Mouse (Mus musculus) stomach, embryonic 14.5 days (tissue): ENCODE measurements around the gene Mafg. TPM values are rescaled to one million over a fixed set of nuclear protein-coding genes. Genes with fewer than 3 reads are reported as not detected.
A peak's percentile ranks its signal among the peaks of the same experiment; 100 is the strongest.

Experiments
- ATAC-seq: fragments of 200-750 bp; cut with Nextera tagmentation; 2 replicates; pipeline ENCODE4 v1.8.0; 2017; ENCODE audit warnings: low read depth, moderate TSS enrichment; ENCODE audit not compliant: insufficient number of reproducible peaks, insufficient read depth, low FRiP score
- H3K27ac ChIP-seq: fragments of 300-500 bp; sonication (generic); 2 replicates; pipeline ENCODE4 v1.5.1; 2014; ENCODE audit warnings: mild to moderate bottlenecking, low read length, moderate library complexity, mixed read lengths
- H3K27me3 ChIP-seq: fragments of 300-500 bp; sonication (generic); 2 replicates; pipeline ENCODE4 v1.6.1; 2014; ENCODE audit warnings: low read length, control low read depth, mixed read lengths; ENCODE audit not compliant: control insufficient read depth, insufficient read depth
- H3K36me3 ChIP-seq: fragments of 300-500 bp; sonication (generic); 2 replicates; pipeline ENCODE4 v1.6.1; 2014; ENCODE audit warnings: mild to moderate bottlenecking, control low read depth, low read length, moderate library complexity, mixed read lengths; ENCODE audit not compliant: control insufficient read depth, insufficient read depth
- H3K4me1 ChIP-seq: fragments of 300-500 bp; sonication (generic); 2 replicates; pipeline ENCODE4 v1.6.1; 2014; ENCODE audit warnings: low read length, control low read depth, mixed read lengths; ENCODE audit not compliant: control insufficient read depth, insufficient read depth
- H3K4me2 ChIP-seq: fragments of 300-500 bp; sonication (generic); replicated peaks from 2 replicates; pipeline ENCODE4 v1.6.1; 2014; ENCODE audit warnings: low read depth, low read length, control low read depth
- H3K4me3 ChIP-seq: fragments of 300-500 bp; sonication (generic); 2 replicates; pipeline ENCODE4 v1.5.1; 2014; ENCODE audit warnings: low read depth, low read length, control low read depth
- H3K9ac ChIP-seq: fragments of 300-500 bp; sonication (generic); replicated peaks from 2 replicates; pipeline ENCODE4 v1.6.1; 2014; ENCODE audit warnings: low read depth, mild to moderate bottlenecking, control low read depth, low read length, moderate library complexity, mixed read lengths
- H3K9me3 ChIP-seq: fragments of 300-500 bp; sonication (generic); 2 replicates; pipeline ENCODE4 v1.6.1; 2016; ENCODE audit warnings: low read depth, low read length, control low read depth; ENCODE audit not compliant: control insufficient read depth
- WGBS: fragments of 180-500 bp; shearing (Covaris S2); extraction: QIAGEN DNeasy Blood & Tissue Kit; methylation state at CpG from one replicate; pipeline ENCODE4 v1.1.7; 2014; 5-methylcytosine and 5-hydroxymethylcytosine counted together
- polyA plus RNA-seq: library from polyadenylated mRNA; unstranded; fragments of >200 nt; fragmentation: Nextera tagmentation; extraction: Ambion mirVana; gene quantifications from 2 replicates; pipeline ENCODE4 v1.2.1, GENCODE M21; 2014

Gene Mafg
- polyA plus RNA-seq, 1 experiment from 2014 or later, result 21.2 TPM

GRCm38 (mm10) chr11:120634810-120635209 is 1.4 kb upstream of the Mafg start:
- H3K9me3 ChIP-seq, result no peaks in the 10 kb centered on the region
- ATAC-seq, result no peak
- H3K4me3 ChIP-seq, result no peak overlapping the region
- H3K4me2 ChIP-seq, result no peak overlapping the region
- no peaks in the 10 kb centered on the region for H3K27me3 ChIP-seq
- WGBS, result 85% methylated on average over 5 of the region's 5 CpGs
- peaks cover 27% of the 10 kb centered on the region for H3K4me1 ChIP-seq
- no peak overlapping the region for H3K27ac ChIP-seq
- H3K36me3 ChIP-seq, result no peaks in the 10 kb centered on the region
- H3K9ac ChIP-seq, result no peak overlapping the region

DNA sequence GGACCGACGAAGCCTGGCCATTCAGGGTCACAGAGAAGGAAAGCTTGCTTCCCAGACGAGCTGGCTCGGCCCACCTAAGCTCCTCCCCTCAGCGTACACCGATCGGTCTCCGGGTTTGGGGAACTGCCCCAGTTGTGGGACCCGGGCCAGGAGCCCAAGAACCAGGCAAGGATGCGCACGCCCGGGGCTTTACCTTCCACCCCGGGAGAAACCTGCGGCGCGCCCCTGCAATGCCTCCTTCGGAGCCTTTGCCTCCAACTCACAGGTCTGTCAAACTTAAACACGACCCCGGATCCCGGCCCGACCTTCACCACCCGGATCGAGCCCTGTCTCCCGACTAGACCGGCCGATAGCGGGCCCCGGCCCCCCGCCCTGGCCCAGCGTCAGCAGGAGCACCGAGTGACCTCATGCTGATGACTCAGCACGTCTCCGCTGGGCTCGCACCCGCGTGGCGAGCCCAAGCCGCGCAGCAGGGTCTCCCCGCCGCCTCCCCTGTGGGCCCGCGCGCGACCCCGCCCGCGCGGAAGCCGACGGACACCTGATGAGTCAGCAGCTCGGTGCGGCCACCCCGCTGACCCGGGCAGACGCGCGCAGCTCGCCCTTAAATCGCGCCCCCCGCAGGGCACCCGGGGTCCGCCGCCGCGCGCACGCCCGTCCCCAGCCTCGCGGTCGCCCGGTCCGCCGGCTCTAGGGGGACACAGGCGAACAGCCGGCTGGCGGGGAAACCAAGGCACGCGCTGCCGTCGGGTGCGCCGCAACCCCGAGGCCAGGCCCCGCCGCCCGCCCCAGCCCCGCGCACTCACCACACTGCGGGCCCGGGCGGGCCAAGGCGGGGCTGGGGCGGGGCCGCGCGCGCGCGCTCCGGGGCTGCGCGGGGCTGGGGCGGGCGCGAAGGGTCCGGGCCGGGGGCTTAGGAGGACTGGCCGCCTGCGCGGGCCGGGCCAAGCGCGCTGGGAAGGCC is 561 bp downstream of the Mafg start:
- peak; percentile 77 for ATAC-seq
- WGBS, result under 1% methylated on average over 99 of the region's 116 CpGs
- H3K9ac ChIP-seq, result peak overlapping the region; percentile 92

GRCm38 (mm10) chr11:120631726-120632448 is 1.5 kb downstream of the Mafg start:
- H3K9ac ChIP-seq, result peak overlapping the region; percentile 92
- H3K27me3 ChIP-seq, result no peaks in the 10 kb centered on the region
- 54% methylated on average over 4 of the region's 4 CpGs for WGBS
- peaks cover 15% of the 10 kb centered on the region; the same call in 1 of the 2 replicates for H3K36me3 ChIP-seq
- peak overlapping the region; percentile 81 for H3K4me2 ChIP-seq
- H3K27ac ChIP-seq, result peak overlapping the region; percentile 86
- H3K4me3 ChIP-seq, result peak overlapping the region; percentile 92
- H3K9me3 ChIP-seq, result no peaks in the 10 kb centered on the region
- ATAC-seq, result no peak
- H3K4me1 ChIP-seq, result peaks cover 30% of the 10 kb centered on the region

More for the DNA sequence above, 561 bp downstream of the Mafg start:
- Histone ChIP-seq H3K36me3 (peaks cover 10% of the 10 kb centered on the region; the same call in 1 of the 2 replicates), H3K4me3 (peak overlapping the region; percentile 92), H3K4me1 (peaks cover 30% of the 10 kb centered on the region), H3K4me2 (peak overlapping the region; percentile 81), H3K27ac (peak overlapping the region; percentile 86), H3K9me3 (no peaks in the 10 kb centered on the region), H3K27me3 (no peaks in the 10 kb centered on the region)

DNA sequence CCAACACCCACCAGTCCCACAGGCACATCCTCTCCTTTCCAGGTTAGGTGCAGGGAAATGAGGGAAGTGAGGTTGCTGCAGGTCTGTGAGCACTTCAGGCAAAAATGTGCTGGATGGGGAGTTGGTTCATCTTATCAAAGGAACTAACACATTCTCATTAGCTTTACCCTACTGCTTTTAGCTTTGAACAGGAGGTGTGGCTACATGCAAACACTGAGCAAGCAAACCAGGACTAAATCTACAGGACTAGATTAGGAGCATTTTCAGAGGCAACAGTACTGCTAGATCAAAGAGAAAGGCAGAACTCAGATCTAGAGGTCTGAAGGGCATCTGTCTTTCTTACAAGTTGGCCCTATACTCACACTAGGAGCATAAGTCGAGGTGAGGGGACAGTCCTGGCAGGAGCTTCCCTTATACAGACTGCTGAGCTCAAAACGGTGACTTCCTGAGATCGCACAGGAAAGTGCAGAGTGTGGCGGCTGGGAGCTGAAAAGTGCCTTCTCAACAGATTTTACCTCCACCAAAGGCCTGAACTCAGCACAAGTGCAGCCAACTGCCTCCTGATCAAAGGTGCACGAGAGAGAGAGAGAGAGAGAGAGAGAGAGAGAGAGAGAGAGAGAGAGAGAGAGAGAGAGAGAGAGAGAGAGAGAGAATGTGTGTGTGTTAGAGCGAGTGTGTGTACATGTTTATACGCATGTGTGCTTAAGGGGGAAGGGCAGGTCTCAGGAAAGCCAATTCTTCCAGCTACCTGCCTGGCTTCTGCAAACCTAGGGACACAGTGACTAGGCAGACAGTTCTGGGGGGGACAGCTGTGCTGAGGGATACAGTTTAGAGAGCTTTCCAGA is 2.3 kb downstream of the Mafg start:
- Histone ChIP-seq H3K4me1 (peaks cover 30% of the 10 kb centered on the region), H3K4me3 (peak overlapping the region; percentile 8; the same call in 1 of the 2 replicates), H3K4me2 (peak overlapping the region; percentile 81), H3K36me3 (peaks cover 18% of the 10 kb centered on the region), H3K27me3 (no peaks in the 10 kb centered on the region), H3K9me3 (no peaks in the 10 kb centered on the region), H3K27ac (peak overlapping the region; percentile 83; the same call in 1 of the 2 replicates), H3K9ac (no peak overlapping the region)
- WGBS, result 24% methylated on average over 7 of the region's 7 CpGs
- ATAC-seq, result no peak

- peak overlapping the region; percentile 81 for H3K4me2 ChIP-seq
- no peak overlapping the region for H3K4me3 ChIP-seq
- peak overlapping the region; percentile 83 for H3K27ac ChIP-seq
- no peaks in the 10 kb centered on the region for H3K9me3 ChIP-seq
- no peaks in the 10 kb centered on the region for H3K27me3 ChIP-seq
- peaks cover 18% of the 10 kb centered on the region for H3K36me3 ChIP-seq
- no peak for ATAC-seq
- 52% methylated on average over 5 of the region's 5 CpGs for WGBS
- H3K9ac ChIP-seq, result 0 out of 2 replicates have a peak overlapping the region, but pooled peaks have one; percentile 7
- peaks cover 31% of the 10 kb centered on the region for H3K4me1 ChIP-seq
These were observed 3.0 kb downstream of the Mafg start for GRCm38 (mm10) chr11:120630401-120630871.

- Histone ChIP-seq H3K36me3 (peaks cover 18% of the 10 kb centered on the region), H3K27me3 (no peaks in the 10 kb centered on the region), H3K27ac (peak overlapping the region; percentile 83), H3K9me3 (no peaks in the 10 kb centered on the region), H3K4me2 (peak overlapping the region; percentile 81), H3K9ac (no peak overlapping the region), H3K4me3 (no peak overlapping the region), H3K4me1 (peaks cover 35% of the 10 kb centered on the region)
- 37% methylated on average over 7 of the region's 7 CpGs for WGBS
- no peak for ATAC-seq
These were observed 3.5 kb downstream of the Mafg start for GRCm38 (mm10) chr11:120629911-120630310.

- WGBS, result 70% methylated on average over 23 of the region's 23 CpGs
- peaks cover 35% of the 10 kb centered on the region for H3K4me1 ChIP-seq
- peaks cover 18% of the 10 kb centered on the region for H3K36me3 ChIP-seq
- peak overlapping the region; percentile 81; the same call in 1 of the 2 replicates for H3K4me2 ChIP-seq
- no peaks in the 10 kb centered on the region for H3K9me3 ChIP-seq
- no peak overlapping the region; the same call in 1 of the 2 replicates for H3K4me3 ChIP-seq
- H3K9ac ChIP-seq, result no peak overlapping the region
- no peaks in the 10 kb centered on the region for H3K27me3 ChIP-seq
- ATAC-seq, result no peak
- H3K27ac ChIP-seq, result peak overlapping the region; percentile 83; the same call in 1 of the 2 replicates
These were observed 4.1 kb downstream of the Mafg start for GRCm38 (mm10) chr11:120629341-120629730.
